Mouse (Mus musculus): ENCODE data around the gene Aip. TPM values are rescaled to one million over a fixed set of nuclear protein-coding genes. Genes with fewer than 3 reads are reported as not detected.

Aip gene
- polyA plus RNA-seq, 1 experiment from 2014 or later: 104 TPM

Other genes starting within 250 kb of the Aip start
- gene Tcirg1, start 218.7 kb downstream of the Aip start, polyA plus RNA-seq (2015; fragmentation: Nextera tagmentation; extraction: Ambion mirVana): 16.4 and 16.8 TPM in 2 replicates
- 280 and 290 TPM in 2 replicates for gene Ndufs8, start 213.1 kb downstream of the Aip start, polyA plus RNA-seq (2015; fragmentation: Nextera tagmentation; extraction: Ambion mirVana)
- 2.7 and 3.0 TPM in 2 replicates for gene Aldh3b1, start 196.1 kb downstream of the Aip start, polyA plus RNA-seq (2015; fragmentation: Nextera tagmentation; extraction: Ambion mirVana)
- gene Unc93b1, start 190.7 kb downstream of the Aip start, polyA plus RNA-seq (2015; fragmentation: Nextera tagmentation; extraction: Ambion mirVana): 11.9 and 14.0 TPM in 2 replicates
- not detected in 2 replicates for gene Aldh3b3, start 167.2 kb downstream of the Aip start, polyA plus RNA-seq (2015; fragmentation: Nextera tagmentation; extraction: Ambion mirVana)
- 0.18 and 0.27 TPM in 2 replicates for gene Aldh3b2, start 153.5 kb downstream of the Aip start, polyA plus RNA-seq (2015; fragmentation: Nextera tagmentation; extraction: Ambion mirVana)
- gene Acy3, start 139.3 kb downstream of the Aip start, polyA plus RNA-seq (2015; fragmentation: Nextera tagmentation; extraction: Ambion mirVana): 2.5 and 3.0 TPM in 2 replicates
- 0.31 and 0.40 TPM in 2 replicates for gene Tbx10, start 133.1 kb downstream of the Aip start, polyA plus RNA-seq (2015; fragmentation: Nextera tagmentation; extraction: Ambion mirVana)
- gene Nudt8, start 125.3 kb downstream of the Aip start, polyA plus RNA-seq (2015; fragmentation: Nextera tagmentation; extraction: Ambion mirVana): 25.8 and 26.5 TPM in 2 replicates
- gene Gm49405, start 125.2 kb downstream of the Aip start, polyA plus RNA-seq (2015; fragmentation: Nextera tagmentation; extraction: Ambion mirVana): 5.1 and 5.5 TPM in 2 replicates
- 5.9 and 6.4 TPM in 2 replicates for gene Doc2g, start 122.5 kb downstream of the Aip start, polyA plus RNA-seq (2015; fragmentation: Nextera tagmentation; extraction: Ambion mirVana)
- gene Ndufv1, start 113.1 kb downstream of the Aip start, polyA plus RNA-seq (2015; fragmentation: Nextera tagmentation; extraction: Ambion mirVana): 244 and 247 TPM in 2 replicates
- gene Gstp1, start 87.9 kb downstream of the Aip start, polyA plus RNA-seq (2015; fragmentation: Nextera tagmentation; extraction: Ambion mirVana): 534 and 573 TPM in 2 replicates
- 0.60 and 2.2 TPM in 2 replicates for gene Gstp2, start 79.8 kb downstream of the Aip start, polyA plus RNA-seq (2015; fragmentation: Nextera tagmentation; extraction: Ambion mirVana)
- not detected in 2 replicates for gene Gstp3, start 66.3 kb downstream of the Aip start, polyA plus RNA-seq (2015; fragmentation: Nextera tagmentation; extraction: Ambion mirVana)
- gene Cabp2, start 44.3 kb downstream of the Aip start, polyA plus RNA-seq (2015; fragmentation: Nextera tagmentation; extraction: Ambion mirVana): not detected in 2 replicates
- gene Cdk2ap2, start 28.7 kb downstream of the Aip start, polyA plus RNA-seq (2015; fragmentation: Nextera tagmentation; extraction: Ambion mirVana): 82.5 and 92.5 TPM in 2 replicates
- gene Pitpnm1, start 25.9 kb downstream of the Aip start, polyA plus RNA-seq (2015; fragmentation: Nextera tagmentation; extraction: Ambion mirVana): 74.3 and 81.1 TPM in 2 replicates
- 0.04 and 0.05 TPM in 2 replicates for gene Gpr152, start 13.9 kb upstream of the Aip start, polyA plus RNA-seq (2015; fragmentation: Nextera tagmentation; extraction: Ambion mirVana)
- gene Cabp4, start 18.2 kb upstream of the Aip start, polyA plus RNA-seq (2015; fragmentation: Nextera tagmentation; extraction: Ambion mirVana): 0.21 and 0.26 TPM in 2 replicates
- 119 and 121 TPM in 2 replicates for gene Coro1b, start 22.8 kb upstream of the Aip start, polyA plus RNA-seq (2015; fragmentation: Nextera tagmentation; extraction: Ambion mirVana)
- gene Ptprcap, start 27.7 kb upstream of the Aip start, polyA plus RNA-seq (2015; fragmentation: Nextera tagmentation; extraction: Ambion mirVana): 0.26 and 0.83 TPM in 2 replicates
- gene Rps6kb2, start 37.5 kb upstream of the Aip start, polyA plus RNA-seq (2015; fragmentation: Nextera tagmentation; extraction: Ambion mirVana): 47.8 and 56.7 TPM in 2 replicates
- gene Carns1, start 49.6 kb upstream of the Aip start, polyA plus RNA-seq (2015; fragmentation: Nextera tagmentation; extraction: Ambion mirVana): 5.6 and 6.1 TPM in 2 replicates
- 0.98 and 1.5 TPM in 2 replicates for gene Tbc1d10c, start 65.4 kb upstream of the Aip start, polyA plus RNA-seq (2015; fragmentation: Nextera tagmentation; extraction: Ambion mirVana)
- 582 and 587 TPM in 2 replicates for gene Ppp1ca, start 66.2 kb upstream of the Aip start, polyA plus RNA-seq (2015; fragmentation: Nextera tagmentation; extraction: Ambion mirVana)
- 25.5 and 27.5 TPM in 2 replicates for gene Rad9a, start 75.8 kb upstream of the Aip start, polyA plus RNA-seq (2015; fragmentation: Nextera tagmentation; extraction: Ambion mirVana)
- 0.69 and 0.75 TPM in 2 replicates for gene Clcf1, start 88.4 kb upstream of the Aip start, polyA plus RNA-seq (2015; fragmentation: Nextera tagmentation; extraction: Ambion mirVana)
- gene AC109138.7, start 88.5 kb upstream of the Aip start, polyA plus RNA-seq (2015; fragmentation: Nextera tagmentation; extraction: Ambion mirVana): not detected in 2 replicates
- gene Pold4, start 106.0 kb upstream of the Aip start, polyA plus RNA-seq (2015; fragmentation: Nextera tagmentation; extraction: Ambion mirVana): 19.2 and 20.9 TPM in 2 replicates
- gene Ssh3, start 143.3 kb upstream of the Aip start, polyA plus RNA-seq (2015; fragmentation: Nextera tagmentation; extraction: Ambion mirVana): 15.9 and 18.5 TPM in 2 replicates
- 58.3 and 63.4 TPM in 2 replicates for gene Ankrd13d, start 157.3 kb upstream of the Aip start, polyA plus RNA-seq (2015; fragmentation: Nextera tagmentation; extraction: Ambion mirVana)
- 25.7 and 31.9 TPM in 2 replicates for gene Grk2, start 180.4 kb upstream of the Aip start, polyA plus RNA-seq (2015; fragmentation: Nextera tagmentation; extraction: Ambion mirVana)

Measured in hindbrain, embryonic 15.5 days (tissue).